Mouse (Mus musculus): ENCODE measurements at regions not wholly inside any gene's neighbourhood (a gene's known extent, or its start where the extent isn't known, plus 50 kb on each side); places are given as distances from the start of the nearest gene placed in this dataset.
"Not testable (repeated sequence)": the region's sequence is repeated elsewhere in the genome, so short reads cannot be mapped to it uniquely, and the experiment has no call there.

DNA sequence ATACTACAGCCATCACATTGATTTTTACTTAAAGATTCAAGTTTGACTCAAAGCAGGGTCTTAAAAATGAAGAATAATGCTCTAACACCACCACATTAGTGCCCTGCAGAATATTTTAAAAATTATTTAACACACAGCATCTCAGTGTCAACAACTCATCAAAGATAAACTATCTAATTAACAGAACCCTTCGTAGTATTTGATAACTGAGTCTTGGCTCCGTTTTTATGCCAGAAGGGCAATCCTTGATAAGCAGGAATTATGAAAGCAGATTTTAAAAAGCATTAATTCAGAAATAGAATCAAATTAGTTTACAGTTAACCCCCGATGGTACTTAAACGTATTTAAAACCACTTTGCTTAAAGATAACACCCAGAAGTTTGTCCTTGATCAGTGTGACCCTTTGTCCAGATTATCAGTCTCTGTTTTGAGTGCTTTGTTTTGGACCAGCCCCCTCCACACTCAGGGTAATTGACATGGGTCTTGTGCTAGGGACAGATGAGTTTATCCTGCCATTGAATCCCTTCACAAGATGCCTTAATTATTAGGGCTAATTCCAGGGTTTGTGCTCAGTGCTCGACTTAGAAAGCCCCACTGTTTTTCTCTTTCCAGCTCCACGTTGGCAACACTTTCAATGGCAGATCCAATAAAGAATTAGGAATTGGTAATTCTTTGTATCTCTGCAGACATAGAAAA, 69.4 kb upstream of the Dph6 start:
- DNase-seq (ENCODE audit: low read depth, low spot score), result no peak

DNA sequence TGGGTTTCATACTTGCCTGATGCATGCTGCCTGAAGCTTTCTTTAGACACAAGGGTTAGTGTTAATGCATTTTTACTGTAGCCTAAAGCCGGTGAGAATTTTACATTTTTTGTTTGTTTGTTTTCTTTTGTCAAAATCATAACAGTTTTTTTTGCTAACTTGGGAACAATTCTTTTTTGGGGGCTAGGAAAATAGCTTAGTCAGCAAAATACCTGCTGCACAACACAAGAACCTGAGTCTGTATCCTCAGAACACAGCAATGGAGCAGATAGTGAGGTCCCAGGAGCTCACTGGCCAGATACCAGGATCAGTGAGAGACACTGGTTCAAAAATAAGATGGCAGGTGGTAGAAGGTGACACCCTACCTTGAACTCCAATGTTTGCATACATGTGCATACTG, 72.4 kb upstream of the Dph6 start:
- no peak for DNase-seq (ENCODE audit: low read depth, low spot score)

DNA sequence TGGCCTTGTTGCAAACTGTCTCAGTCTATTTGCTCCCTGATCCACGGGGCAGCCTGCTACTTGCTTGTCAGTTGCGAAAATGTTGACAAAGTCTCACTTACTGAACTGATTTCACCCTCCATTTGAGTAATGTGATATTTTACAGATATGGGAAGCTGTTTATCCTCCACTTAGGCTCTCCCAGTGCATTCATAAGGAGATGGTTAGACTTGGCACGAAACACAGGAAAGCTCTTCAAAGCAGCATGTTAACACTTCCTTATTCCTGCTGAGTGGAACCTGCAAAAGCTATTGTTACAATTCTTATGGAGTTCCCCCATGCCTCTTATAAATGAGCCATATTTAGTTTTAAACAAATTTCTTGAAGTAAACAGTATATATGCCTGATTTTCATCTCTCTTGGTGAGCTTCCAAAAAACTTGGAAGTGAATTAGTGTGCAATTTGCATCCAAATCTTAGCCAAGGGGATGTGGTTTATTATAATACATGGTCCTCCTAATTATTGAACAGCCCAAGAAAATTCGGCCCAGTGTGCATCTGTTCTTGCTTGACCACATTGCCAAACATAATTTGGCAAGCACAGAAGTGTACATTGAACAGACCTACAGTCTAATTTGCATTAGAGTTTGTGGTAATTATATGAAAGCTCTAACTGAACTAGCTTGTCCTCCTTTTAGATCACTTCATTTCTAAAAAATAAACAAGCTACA, 80.3 kb upstream of the Dph6 start:
- no peak for DNase-seq (ENCODE audit: low read depth, low spot score)

DNA sequence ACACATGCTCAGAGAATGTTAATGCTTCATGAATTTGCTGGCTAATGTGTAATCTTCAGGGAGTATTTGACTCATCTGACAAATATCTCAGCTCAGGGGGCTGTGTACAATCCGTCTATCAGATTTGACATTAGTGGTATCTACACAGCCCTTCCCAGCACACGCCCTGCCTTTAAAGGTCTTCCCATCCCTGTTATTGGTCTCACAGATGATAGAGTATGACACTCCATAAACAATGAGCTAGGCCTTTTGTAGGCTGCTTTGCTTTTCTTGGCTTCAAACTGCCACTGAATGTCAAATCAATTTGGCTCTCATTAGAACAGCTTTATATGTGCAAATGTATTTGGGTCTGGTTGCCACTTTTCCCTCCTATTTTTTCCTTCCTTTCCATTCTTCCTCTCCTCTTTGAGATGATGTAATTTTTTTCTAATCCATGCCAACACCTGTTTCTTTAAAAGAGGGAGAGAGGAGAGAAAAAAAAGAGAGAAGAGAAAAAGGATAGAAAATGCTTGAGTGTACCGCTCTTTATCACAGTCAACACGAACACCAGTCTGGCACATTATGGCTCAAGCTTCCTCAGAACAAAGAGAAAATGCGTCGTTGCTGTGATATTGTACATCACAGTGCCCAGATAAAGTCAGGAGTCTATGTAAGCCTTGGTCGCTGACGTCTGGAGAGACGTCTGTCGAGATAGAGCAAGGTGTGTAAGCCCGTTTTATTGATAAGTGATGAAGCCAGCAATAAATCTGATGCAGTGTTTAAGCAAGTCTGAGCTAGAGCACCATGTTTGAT, 84.9 kb upstream of the Dph6 start:
- DNase-seq (ENCODE audit: low read depth, low spot score), result no peak

DNA sequence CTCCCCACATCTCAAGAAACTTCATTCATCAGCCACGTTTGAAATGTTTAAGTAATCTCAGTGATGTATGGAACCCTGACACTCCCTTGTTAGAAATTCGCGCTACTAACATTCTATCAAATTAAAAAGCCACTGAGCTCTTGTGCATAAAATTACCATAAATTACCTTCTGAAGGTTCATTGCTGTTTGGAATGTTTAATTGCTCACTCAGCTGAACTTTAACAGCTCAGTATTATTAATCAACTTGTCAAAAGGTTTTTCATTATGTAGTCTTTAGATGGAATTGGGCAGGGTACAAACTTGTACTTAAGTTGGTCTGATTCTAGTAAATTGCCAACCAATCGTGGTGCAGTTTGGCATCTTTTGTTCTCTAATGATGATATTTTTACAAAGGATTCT, 108.5 kb upstream of the Dph6 start:
- DNase-seq (ENCODE audit: low read depth, low spot score), result no peak

DNA sequence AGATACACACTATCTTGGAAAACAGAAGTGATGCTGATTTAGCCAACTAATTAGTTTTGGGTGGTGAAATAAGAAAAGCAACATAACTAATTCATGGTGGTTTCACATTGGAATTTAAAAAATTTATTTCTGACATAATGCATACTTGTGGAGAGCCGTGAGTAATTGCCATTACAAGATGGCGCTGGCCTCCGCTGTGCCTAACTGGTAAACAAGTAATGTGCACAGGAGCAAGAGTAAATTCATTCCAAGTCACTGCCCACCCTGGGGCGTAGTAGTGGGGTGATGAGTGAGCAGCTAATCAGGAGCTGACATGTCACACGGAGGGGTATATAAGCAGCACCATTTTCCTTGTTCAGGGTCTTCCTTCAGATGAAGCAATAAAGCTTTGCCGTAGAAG, 119.0 kb upstream of the Dph6 start:
- not testable (repeated sequence) for DNase-seq (ENCODE audit: low read depth, low spot score)

DNA sequence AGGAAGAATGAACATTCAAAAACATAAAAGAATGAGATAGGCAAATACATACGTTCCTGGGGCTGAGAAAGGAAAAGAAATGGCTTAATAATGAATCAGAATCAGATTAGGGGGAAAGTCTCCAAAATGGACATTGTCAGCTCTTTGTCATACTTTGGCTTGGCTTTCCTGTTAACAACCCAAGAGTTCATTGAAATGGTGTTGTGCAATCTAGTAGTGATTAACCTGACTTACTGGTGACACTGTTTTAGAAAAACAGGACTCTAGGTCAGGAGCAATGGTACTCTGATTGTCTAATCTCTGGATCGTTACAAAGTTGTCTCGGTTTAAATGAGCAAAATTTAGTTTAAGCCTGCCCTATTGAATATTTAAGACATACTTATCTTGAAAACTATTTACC, 119.5 kb upstream of the Dph6 start:
- no peak for DNase-seq (ENCODE audit: low read depth, low spot score)

DNA sequence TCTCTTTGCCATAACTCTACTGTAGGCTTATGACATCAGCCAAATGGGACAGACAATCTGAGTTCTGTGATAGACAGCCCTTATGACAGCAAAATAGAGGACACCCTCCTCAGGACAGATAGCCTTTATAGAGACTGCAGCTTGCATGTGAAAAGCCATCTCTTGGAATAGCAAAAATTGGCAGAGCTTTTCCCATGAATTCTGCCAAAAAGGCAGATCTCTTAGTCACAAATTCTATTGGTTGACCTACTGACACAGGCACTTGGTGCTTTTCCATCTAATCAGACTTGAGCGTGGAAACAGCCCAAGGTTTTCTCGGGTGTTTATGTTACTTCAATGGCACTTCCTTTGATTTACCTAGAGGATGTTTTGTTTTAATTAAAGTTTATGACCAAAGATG, 120.8 kb upstream of the Dph6 start:
- DNase-seq (ENCODE audit: low read depth, low spot score), result no peak

DNA sequence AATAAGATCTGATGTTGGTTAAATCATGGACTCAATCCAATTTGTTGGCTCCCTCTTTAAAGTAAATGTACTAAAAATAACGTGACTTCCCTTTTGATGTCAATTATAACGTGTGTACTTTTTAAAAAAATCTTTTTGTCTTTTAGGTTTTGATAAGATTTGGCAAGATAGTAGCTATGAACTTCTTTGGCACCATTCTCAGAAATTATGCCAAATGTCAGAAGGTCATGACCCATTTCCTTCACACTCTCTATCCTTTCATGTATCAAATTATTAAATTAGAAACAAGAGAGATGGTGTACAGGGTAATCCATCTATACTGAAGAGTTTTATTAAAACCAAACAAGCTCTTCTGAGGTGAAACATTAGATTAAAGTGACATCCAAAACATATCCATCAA, 121.4 kb upstream of the Dph6 start:
- DNase-seq (ENCODE audit: low read depth, low spot score), result no peak

DNA sequence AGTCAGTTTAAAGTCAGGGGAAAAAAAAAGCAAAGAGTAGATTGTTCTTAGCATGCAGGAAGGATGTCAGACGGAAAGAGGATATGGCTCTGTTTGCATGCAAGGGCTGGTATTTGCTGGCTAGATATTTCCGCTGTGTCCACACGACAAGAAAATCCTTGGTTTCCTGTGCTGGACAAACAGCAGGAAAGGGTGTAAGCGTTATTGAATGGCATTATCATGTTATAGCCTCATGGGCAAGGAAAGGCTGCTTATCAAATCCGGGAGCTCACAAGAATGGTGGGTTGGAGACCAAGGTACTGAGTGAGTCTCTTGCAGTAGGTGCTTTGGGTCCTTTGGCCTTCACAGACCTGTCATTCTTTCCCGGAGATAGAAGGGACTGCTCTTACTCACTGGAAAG, 127.7 kb upstream of the Dph6 start:
- DNase-seq (ENCODE audit: low read depth, low spot score), result no peak

DNA sequence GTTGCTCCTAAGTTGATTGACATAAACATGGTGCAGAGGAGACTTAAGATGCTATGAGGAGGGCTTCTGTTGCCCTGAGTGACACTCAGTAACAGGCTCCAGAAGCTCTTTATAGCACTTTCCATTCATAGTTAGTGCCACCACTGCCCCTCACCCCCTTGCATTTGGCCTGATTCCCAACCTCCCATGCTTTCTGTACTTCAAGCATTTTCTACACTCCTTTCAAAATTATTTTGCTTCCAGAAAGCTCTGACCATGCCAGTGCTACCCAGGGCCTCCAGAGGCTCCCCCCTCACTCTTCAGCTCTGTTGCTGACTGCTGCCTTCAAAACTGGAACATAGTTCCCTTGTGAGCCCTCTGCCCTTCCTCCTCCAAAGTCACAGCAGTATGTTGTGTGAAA, 129.4 kb upstream of the Dph6 start:
- DNase-seq (ENCODE audit: low read depth, low spot score), result no peak

DNA sequence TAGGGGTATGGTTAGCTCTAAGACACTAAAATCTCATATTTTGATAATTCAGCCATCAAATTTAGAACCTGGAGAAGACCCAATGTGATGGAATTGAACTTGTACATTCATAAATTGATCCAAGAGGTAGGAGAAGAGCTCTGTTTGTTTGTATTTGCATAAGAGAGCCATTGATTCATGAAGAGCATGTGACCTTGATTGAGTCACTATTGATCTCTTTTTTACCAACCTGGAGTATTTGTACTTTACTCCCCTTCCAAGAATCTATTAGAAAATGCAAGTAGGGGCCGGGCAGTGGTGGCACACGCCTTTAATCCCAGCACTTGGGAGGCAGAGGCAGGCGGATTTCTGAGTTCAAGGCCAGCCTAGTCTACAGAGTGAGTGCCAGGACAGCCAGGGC, 133.5 kb upstream of the Dph6 start:
- DNase-seq (ENCODE audit: low read depth, low spot score), result no peak

DNA sequence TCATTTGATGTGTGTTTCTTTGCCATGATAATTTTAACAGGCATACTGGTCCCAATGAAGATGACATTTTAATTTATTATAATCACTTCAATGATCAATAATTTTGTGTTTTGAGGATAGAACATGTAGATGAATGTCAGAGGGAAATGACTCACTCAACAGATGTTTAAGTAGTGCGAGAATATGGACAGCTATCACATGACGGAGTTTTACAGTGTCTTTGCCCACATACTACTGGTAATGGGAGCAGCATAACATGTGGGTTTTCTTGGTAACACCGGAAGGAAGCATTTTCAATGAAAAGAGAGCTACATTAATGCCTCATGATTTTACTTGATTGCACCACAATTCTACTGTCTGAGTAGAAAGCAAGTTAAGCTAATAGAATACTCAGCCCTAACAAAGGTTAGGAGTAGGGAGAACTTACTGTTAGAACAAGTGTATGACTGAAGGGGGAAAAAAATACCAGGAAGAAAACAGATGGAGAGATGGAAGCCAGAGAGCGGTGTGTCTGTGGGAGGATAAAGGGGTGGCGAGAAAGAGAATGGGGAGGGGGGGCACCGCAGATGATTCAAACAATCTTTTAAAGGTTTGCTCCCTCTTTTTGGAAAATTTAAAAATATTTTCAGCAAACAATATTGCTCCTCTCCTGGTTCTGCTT, 142.0 kb upstream of the Dph6 start:
- no peak for DNase-seq (ENCODE audit: low read depth, low spot score)

DNA sequence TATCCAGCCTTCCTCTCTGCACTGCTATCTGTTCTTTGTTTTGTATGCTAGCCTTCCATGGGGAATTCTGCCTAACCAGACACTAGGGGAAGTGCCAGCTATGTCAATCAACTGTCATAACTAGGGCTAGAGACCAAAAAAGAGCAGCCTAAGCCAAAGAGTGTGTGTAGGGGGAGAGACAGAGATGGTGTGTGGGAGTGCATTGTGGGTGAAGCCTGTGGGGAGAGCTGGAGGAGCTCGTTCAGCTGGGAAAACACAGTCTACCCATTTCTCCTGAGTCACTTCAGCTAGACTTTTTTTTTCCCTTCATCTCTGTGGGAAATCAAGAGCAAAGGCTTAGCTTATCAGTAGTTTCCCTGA, 142.5 kb upstream of the Dph6 start:
- no peak for DNase-seq (ENCODE audit: low read depth, low spot score)

DNA sequence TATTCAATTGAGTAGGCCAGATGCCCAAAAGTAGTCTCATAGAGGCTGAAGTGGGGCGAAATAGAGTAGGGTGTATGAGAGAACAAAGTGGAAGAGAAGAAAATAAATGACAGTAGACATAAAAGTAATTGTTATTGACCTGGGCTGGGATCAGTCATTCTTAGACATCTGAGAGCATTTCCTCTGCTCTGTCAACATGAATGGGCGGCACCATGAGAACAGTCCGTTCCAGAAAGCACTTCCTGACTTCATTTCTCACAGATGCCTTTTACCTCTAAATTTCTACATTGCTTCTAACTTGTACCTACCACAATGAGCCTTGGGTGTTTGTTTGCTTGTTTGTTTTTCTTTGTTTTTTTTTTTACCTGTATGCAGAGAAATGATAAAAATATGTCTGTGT, 148.5 kb upstream of the Dph6 start:
- no peak for DNase-seq (ENCODE audit: low read depth, low spot score)

DNA sequence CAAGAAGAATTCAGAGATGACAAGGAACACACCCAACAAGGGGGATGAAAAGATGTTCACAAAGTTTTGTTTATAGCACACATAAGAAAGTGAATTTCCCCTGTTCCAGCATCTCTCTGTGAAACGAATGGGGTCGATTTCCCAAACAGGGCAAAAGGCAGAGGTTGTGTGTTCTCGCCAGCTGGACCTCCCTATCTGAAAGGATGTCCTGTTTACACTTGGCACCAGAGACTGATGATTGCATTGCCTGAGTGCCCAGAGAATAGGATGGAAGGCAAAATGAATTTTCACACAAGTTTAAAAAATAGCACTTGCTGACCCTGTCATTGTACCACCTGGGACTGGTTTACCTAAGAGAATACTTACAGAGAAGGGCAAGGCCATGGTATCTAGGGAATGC, 149.2 kb upstream of the Dph6 start:
- DNase-seq (ENCODE audit: low read depth, low spot score), result no peak

DNA sequence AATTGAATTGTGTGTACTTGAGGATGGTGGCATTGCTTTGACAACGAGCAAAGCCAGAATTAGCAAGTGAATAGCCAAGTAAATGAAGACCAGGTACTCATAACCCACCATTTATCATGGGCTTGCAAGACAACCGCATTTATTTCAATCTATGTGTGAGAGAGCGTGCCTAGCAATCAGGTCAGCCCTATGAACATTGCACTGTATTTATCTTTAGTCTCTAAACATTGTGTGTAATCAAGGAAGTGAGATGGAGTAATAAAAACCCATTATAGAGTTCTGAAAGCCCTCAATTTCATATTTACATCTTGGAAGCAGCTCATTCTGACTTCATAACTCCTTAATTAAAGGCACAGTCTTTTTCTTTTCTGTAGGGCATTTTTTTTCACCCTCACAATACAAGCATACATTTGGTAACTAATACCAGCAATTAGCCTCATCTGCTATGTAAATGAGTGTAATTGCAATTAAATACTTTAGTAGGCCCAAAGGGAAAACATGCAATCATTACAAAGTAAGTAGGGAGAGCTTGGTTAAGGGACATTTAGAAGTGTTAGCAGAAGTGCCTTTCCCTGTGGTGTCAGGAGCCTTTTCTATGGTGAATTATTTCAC, 150.8 kb upstream of the Dph6 start:
- DNase-seq (ENCODE audit: low read depth, low spot score), result no peak

DNA sequence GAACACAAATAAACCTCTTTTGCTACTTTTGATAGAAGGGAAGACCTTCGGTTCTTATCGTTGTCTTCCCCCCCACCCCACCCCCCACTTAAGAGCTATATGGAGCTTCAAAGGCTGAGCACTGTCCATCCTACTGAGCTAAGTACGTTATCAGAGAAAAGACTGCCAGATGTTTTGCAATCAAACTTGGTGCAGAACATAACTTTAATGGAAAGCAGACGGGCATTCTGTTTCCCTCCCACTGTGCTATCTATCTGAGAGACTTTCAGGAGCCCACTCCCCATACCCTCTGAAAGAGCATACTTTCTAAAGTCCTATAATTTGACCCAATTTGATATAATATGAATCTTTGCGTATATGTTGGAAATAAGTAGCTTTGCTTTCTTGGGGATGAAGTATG, 153.3 kb upstream of the Dph6 start:
- no peak for DNase-seq (ENCODE audit: low read depth, low spot score)

DNA sequence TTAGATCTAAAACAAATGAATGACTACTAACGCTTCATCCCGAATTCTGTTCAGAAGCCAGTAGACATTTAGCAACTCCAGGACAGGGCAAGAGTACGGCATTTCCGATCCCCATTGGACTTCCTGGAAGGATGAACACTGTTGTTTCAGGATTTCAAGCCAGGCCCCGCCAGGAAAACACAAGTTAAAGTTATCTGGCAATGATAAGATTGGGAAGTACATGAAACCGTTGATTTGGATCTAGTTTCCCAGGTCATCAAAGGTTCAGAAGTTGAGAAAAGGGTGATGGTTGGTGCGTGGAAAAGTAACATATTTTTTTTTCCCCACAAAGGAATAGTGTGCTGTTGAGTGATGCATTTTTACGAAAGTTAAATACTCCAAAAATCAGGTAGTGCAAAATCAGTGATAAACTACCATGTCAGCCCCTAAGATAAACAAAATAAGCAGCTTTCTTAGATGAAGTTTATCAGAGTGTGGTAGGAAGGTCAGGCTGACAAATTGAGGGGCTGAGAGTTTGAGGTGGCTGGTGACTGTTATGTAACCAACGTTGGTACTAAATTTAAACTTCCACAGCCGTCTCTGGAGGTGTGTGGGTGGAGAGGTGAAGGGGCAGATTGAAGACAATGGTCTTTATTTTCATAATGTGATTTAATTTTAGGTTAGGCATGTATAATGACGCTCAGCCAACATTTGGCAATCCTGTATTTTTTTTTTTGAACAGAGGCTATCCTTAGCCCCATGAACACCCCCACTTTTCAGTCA, 157.6 kb upstream of the Dph6 start:
- DNase-seq (ENCODE audit: low read depth, low spot score), result no peak

DNA sequence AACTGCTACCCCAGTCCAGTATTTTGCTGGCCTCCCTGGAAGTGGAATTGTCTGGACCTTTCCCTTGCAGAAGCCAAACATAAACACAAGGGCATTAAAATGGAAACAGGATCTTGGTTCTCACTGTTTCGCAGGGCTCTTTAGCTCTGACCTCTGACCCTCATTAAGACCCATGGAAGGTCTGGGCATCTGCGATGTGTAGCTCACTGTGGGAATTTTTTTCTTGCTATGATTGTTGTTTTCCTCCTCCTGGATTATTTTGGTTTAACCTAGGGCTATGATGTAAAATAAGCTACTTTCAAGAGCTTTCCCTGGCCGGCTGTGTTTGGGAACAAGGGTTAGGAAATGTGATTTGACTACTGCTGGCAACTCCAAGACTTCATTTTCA, 158.1 kb upstream of the Dph6 start:
- no peak for DNase-seq (ENCODE audit: low read depth, low spot score)

DNA sequence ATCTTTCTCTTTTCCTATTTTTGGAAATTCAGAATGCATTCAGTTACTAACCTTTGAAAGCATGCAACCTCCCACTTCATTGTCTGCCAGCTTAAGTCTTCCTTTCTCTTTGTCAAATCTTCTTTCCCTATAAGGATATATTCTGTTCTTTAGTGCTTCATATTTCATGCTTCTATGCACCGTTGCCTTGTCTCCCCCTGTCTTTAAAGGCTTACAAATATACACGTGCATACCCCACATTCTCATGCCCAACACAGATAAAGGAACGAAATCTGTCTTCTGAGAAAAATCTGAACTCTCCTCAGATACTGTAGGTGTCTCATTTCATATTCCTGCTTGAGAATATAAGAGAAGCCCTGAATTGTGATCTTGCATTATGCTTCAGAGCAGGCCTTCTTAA, 167.9 kb upstream of the Dph6 start:
- no peak for DNase-seq (ENCODE audit: low read depth, low spot score)
